Mouse (Mus musculus): ENCODE results near the gene Gm12830.

DNA sequence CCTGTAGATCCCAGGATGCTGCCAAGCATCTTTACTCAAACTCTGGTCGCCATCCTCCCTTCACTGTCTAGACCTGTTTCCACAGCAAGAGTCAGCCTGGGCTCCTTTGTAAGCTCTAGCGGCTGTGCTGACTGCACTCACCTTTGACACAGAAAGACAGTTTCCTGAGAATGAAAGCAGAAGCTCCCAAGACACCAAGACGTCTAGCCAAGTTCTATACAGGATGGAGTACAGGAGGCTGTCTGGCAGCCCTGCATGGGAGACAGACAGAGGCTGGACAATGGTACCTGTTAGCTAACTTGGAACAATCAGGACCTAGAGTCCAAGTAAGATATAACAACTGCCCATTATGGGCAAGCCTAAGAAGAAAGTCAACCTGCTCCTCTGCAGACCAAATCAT lies 78.4 kb downstream of the Gm12830 start:
- TF ChIP-seq POLR2A (IDR thresholded peaks at IDR 0.05; ENCODE audit: insufficient read depth, low read depth, low read length) (no peak), CTCF (IDR thresholded peaks at IDR 0.05; ENCODE audit: insufficient read depth, low read depth, low read length) (no peak)

Measured in olfactory bulb, adult 2 months (tissue).